9 mouse cellular contexts compared by ENCODE assay signal in the genomic region with DNA sequence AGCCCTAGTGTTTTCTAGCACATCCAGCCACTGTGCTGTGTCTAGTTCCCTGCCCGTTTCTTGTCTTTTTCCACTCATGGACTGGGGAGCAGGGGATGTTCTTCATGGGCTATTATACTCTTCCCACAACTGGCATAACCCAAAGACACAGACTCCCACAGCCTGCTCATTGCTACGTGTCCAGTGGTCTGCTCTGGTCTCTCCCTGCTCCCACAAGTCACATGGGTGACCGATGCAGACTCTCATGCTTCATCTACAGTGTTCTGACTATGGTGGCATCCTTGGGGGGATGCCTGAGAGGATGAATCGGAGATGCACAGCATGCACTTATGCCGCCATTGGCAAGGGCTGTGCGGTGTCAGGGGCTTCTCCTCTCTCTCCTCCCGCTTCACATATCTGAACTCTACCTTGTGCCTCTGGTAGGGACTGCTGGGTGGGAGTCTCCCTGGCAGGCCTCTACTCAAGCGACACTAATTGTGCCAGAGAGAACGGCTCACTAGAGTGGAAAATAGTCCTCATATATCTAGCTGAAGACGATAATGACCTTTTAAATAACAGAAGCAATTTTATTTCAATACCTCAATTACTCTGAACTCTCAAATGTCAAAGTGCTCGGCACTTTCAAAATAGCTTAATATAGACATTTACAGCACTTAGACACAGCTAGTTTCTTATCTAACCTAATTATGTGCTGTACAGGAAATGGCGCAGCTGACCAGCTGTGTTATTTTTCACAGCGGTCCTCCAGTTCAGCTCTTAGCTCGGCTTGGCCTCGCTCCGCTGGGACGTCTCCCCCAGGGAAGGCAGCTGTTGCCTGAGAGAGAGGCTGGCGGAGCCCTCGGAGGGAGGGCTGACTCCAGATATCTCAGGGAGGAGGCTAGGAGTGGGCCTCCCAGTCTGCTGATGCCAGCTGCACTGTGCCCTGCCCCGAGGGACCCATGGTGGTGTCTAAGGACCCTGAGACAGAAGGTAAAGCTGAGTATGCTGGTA. TPM values are rescaled to one million over a fixed set of nuclear protein-coding genes. Genes with fewer than 3 reads are reported as not detected.
DNase-seq lines count a peak whose midpoint lies in the region; ATAC-seq and TF ChIP-seq lines count a peak whose summit lies in the region.
"Had no signal": no experiment of that assay in that cellular context is flagged by ENCODE, and none has a peak within 500 bp of the region (broad histone marks: within the 10 kb centered on the region; RNA-seq: fewer than 3 reads in every experiment).

No protein-coding gene starts in this region.

- no peaks in the 10 kb centered on the region for H3K27me3 ChIP-seq in heart, adult 2 months (ENCODE audit: control insufficient read depth, insufficient read depth, low read length)
- no peaks in the 10 kb centered on the region for H3K27me3 ChIP-seq in intestine, postnatal 0 days (replicated peaks; ENCODE audit: control insufficient read depth, insufficient read depth, low read length)
- H3K27me3 ChIP-seq in stomach, postnatal 0 days (ENCODE audit: control insufficient read depth, insufficient read depth, low read length), result no peaks in the 10 kb centered on the region

- TF ChIP-seq EP300 in heart, adult 2 months (IDR thresholded peaks at IDR 0.05; ENCODE audit: insufficient read depth, low read depth, low read length), result 0 out of 2 replicates have a peak, but pooled peaks have one; percentile 10
- TF ChIP-seq EP300 in stomach, postnatal 0 days (optimal IDR thresholded peaks at IDR 0.05), result no peak

- ATAC-seq in intestine, postnatal 0 days, result 0 out of 2 replicates have a peak, but pooled peaks have one; percentile 41
- 0 out of 2 replicates have a peak, but pooled peaks have one; percentile 35 for ATAC-seq in stomach, postnatal 0 days (ENCODE audit: low FRiP score, low TSS enrichment)
- ATAC-seq in inflammation-experienced regulatory T-cells, adult 6 months, result no peak

- intact Hi-C loops in heart, adult 2 months (cut with DNase I), result no loop called here

- TF ChIP-seq POLR2A in heart, adult 2 months (IDR thresholded peaks at IDR 0.05; ENCODE audit: insufficient read depth, low read depth, low read length), result no peak

- H3K4me3 ChIP-seq in heart, adult 2 months, result no peak overlapping the region
- no peak overlapping the region for H3K4me3 ChIP-seq in intestine, postnatal 0 days (ENCODE audit: low read depth, low read length)
- H3K4me3 ChIP-seq in stomach, postnatal 0 days (ENCODE audit: low read depth, low read length), result no peak overlapping the region

- peak; percentile 24 for DNase-seq in MN1 (ENCODE audit: low spot score)
- DNase-seq in embryo, embryonic 11 days, result peak; percentile 63
- DNase-seq in heart, adult 2 months, result peak; percentile 69 to 78
- DNase-seq in lung, postnatal 10 days, result peak; percentile 81
- DNase-seq in stomach, postnatal 0 days (ENCODE audit: low spot score), result peak; percentile 24
- no peak for DNase-seq in cerebellum, adult 11-12 months

- H3K4me1 ChIP-seq in heart, adult 2 months (ENCODE audit: control insufficient read depth, insufficient read depth, low read length), result peaks cover 8% of the 10 kb centered on the region
- H3K4me1 ChIP-seq in intestine, postnatal 0 days (replicated peaks; ENCODE audit: control insufficient read depth, insufficient read depth, low read length), result no peaks in the 10 kb centered on the region
- H3K4me1 ChIP-seq in stomach, postnatal 0 days (replicated peaks; ENCODE audit: control insufficient read depth, insufficient read depth), result no peaks in the 10 kb centered on the region

- H3K36me3 ChIP-seq in heart, adult 2 months (ENCODE audit: control insufficient read depth, insufficient read depth, low read length), result no peaks in the 10 kb centered on the region
- H3K36me3 ChIP-seq in intestine, postnatal 0 days (ENCODE audit: control insufficient read depth, insufficient read depth), result no peaks in the 10 kb centered on the region
- H3K36me3 ChIP-seq in stomach, postnatal 0 days (ENCODE audit: control insufficient read depth, insufficient read depth, low read length), result no peaks in the 10 kb centered on the region

- TF ChIP-seq CTCF in heart, adult 2 months (IDR thresholded peaks at IDR 0.05), result no peak
- no peak for TF ChIP-seq CTCF in intestine, postnatal 0 days (IDR thresholded peaks at IDR 0.05; ENCODE audit: low read depth)
- no peak for TF ChIP-seq CTCF in stomach, postnatal 0 days (IDR thresholded peaks at IDR 0.05; ENCODE audit: low read depth)

- 30% methylated on average over 20 of the region's 20 CpGs for WGBS in heart, adult 2 months
- WGBS in intestine, postnatal 0 days, result 55% methylated on average over 20 of the region's 20 CpGs
- WGBS in stomach, postnatal 0 days, result 57% methylated on average over 20 of the region's 20 CpGs

- H3K79me2 ChIP-seq in heart, adult 2 months (replicated peaks; ENCODE audit: control insufficient read depth, insufficient read depth, low read length), result no peaks in the 10 kb centered on the region

- H3K9ac ChIP-seq in heart, adult 2 months (ENCODE audit: low read depth, low read length), result no peak overlapping the region
- no peak overlapping the region for H3K9ac ChIP-seq in intestine, postnatal 0 days (ENCODE audit: low read depth, low read length)
- H3K9ac ChIP-seq in stomach, postnatal 0 days (ENCODE audit: low read length), result no peak overlapping the region

- H3K9me3 ChIP-seq in intestine, postnatal 0 days (ENCODE audit: control insufficient read depth), result no peaks in the 10 kb centered on the region
- H3K9me3 ChIP-seq in stomach, postnatal 0 days (ENCODE audit: control insufficient read depth, low read length), result no peaks in the 10 kb centered on the region

- H3K4me2 ChIP-seq in intestine, postnatal 0 days (replicated peaks; ENCODE audit: low read depth), result no peak overlapping the region
- H3K4me2 ChIP-seq in stomach, postnatal 0 days (replicated peaks; ENCODE audit: low read depth), result no peak overlapping the region

- peak overlapping the region; percentile 29 for H3K27ac ChIP-seq in heart, adult 2 months
- H3K27ac ChIP-seq in intestine, postnatal 0 days (ENCODE audit: low read depth, low read length), result no peak overlapping the region
- H3K27ac ChIP-seq in stomach, postnatal 0 days (replicated peaks), result peak overlapping the region; percentile 53; the same call in 1 of the 2 replicates
- H3K27ac ChIP-seq: macrophage had no signal

RNA-seq across cellular contexts. Expression of gene Lrrc18, which starts 40.6 kb away (rescaled TPM):
- total RNA-seq in heart, adult 2 months (2021), result under 1 TPM; 0.25 to 0.50 TPM
- polyA plus RNA-seq in heart, adult 2 months (2012; rRNA removed), result 0.55 and 0.61 TPM in 2 replicates
- polyA plus RNA-seq in intestine, postnatal 0 days (2015; fragmentation: Nextera tagmentation; extraction: Ambion mirVana), result 0.14 TPM in 1 of 2 replicates, not detected in the other
- polyA plus RNA-seq in stomach, postnatal 0 days (2015; fragmentation: Nextera tagmentation; extraction: Ambion mirVana), result 0.15 and 0.17 TPM in 2 replicates
- polyA plus RNA-seq in inflammation-experienced regulatory T-cells, adult 6 months (2017; shearing (Covaris generic)), result under 1 TPM in 2 of 3 experiments, not detected in 1; 0.16 to 0.21 TPM
- polyA plus RNA-seq: macrophage had no signal
